Mouse (Mus musculus): ENCODE data around the gene Tnfaip1. TPM values are rescaled to one million over a fixed set of nuclear protein-coding genes. Genes with fewer than 3 reads are reported as not detected.

Tnfaip1 gene
- polyA plus RNA-seq, 1 experiment from 2014 or later = 64.6 TPM

DNA sequence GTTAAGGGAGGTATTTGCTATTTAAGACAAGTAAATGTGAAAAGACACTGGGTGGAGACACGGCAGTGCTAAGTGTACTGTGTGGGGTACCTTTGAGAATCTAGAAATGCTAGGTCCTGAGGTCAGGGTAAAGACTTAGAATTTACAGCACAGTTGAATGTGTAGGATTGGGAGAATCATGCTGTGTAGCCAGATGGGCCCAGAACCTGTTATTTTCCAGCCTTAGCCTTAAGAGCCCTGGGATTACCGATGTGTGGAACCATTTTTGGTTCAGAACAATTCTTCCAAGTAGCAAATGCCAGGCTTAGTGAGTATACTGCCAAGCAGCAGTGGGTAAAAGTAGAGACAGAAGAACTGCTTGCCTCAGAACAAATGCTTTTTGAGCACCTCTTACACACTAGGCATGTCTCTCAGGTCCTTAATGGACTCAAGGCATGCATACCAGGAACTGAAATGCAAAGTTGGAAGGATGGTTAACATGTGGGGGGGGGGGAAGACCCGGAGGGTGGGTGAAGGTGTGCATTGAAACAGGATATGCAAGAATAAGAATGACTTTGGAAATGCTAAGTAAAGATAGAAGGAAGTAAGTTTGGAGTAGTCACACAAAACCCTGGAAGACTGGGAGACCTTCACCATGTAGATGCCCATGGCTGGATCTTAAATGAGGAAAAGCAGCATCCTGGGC is 22.9 kb downstream of the Tnfaip1 start:
- Histone ChIP-seq H3K36me3 (peaks cover 38% of the 10 kb centered on the region), H3K9me3 (no peaks in the 10 kb centered on the region), H3K27me3 (no peaks in the 10 kb centered on the region), H3K4me2 (peak overlapping the region; percentile 82), H3K4me3 (peak overlapping the region; percentile 74), H3K27ac (replicated peaks) (no peak overlapping the region), H3K9ac (peak overlapping the region; percentile 91), H3K4me1 (replicated peaks) (peaks cover 22% of the 10 kb centered on the region)
- WGBS = 84% methylated on average over 3 of the region's 3 CpGs
- no peak for ATAC-seq (ENCODE audit: low FRiP score, low read depth)

GRCm38 (mm10) chr11:78512025-78512957 is 23.8 kb downstream of the Tnfaip1 start, which contains the start of the genes Tmem199 and Poldip2:
Gene Tmem199, minus strand, starts transcription at chr11:78512172.
Gene Poldip2, plus strand, starts transcription at chr11:78512193.
- under 1% methylated on average over 63 of the region's 67 CpGs for WGBS
- Histone ChIP-seq H3K27ac (replicated peaks) (peak within 1 kb of the TSS; percentile 84), H3K4me2 (peak within 1 kb of the TSS; percentile 82), H3K36me3 (peaks cover 38% of the 10 kb centered on the region), H3K27me3 (no peaks in the 10 kb centered on the region), H3K9me3 (no peaks in the 10 kb centered on the region), H3K4me1 (replicated peaks) (peaks cover 22% of the 10 kb centered on the region), H3K9ac (peak within 1 kb of the TSS; percentile 91), H3K4me3 (peak within 1 kb of the TSS; percentile 74)
- peak; percentile 90 for ATAC-seq (ENCODE audit: low FRiP score, low read depth)

DNA sequence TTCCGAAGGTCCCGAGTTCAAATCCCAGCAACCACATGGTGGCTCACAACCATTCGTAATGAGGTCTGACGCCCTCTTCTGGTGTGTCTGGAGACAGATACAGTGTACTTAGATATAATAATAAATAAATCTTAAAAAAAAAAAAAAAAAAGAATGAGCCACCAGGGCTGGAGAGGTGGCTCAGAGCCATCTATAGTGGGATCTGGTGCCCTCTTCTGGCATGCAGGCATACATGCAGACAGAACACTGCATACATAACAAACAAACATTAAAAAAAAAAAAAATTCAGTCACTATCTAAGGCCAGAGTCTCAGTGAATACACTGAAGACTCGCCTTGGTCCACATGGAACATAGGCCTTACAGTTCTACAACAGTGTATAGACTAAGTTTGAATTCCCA is 27.0 kb downstream of the Tnfaip1 start:
- Histone ChIP-seq H3K9me3 (no peaks in the 10 kb centered on the region), H3K27ac (replicated peaks) (no peak overlapping the region), H3K36me3 (peaks cover 23% of the 10 kb centered on the region), H3K4me2 (no peak overlapping the region), H3K4me1 (replicated peaks) (peaks cover 22% of the 10 kb centered on the region), H3K4me3 (no peak overlapping the region), H3K27me3 (no peaks in the 10 kb centered on the region), H3K9ac (no peak overlapping the region)
- ATAC-seq (ENCODE audit: low FRiP score, low read depth) = no peak
- WGBS = 82% methylated on average over 5 of the region's 5 CpGs

- Histone ChIP-seq H3K4me2 (no peak overlapping the region), H3K27ac (replicated peaks) (no peak overlapping the region), H3K9ac (no peak overlapping the region), H3K4me1 (replicated peaks) (no peaks in the 10 kb centered on the region), H3K36me3 (peaks cover 20% of the 10 kb centered on the region), H3K27me3 (0 out of 2 replicates have a peak, but pooled peaks cover 3% of the 10 kb centered on the region), H3K9me3 (no peaks in the 10 kb centered on the region), H3K4me3 (no peak overlapping the region)
- 91% methylated on average over 3 of the region's 3 CpGs for WGBS
- no peak for ATAC-seq (ENCODE audit: low FRiP score, low read depth)
Observed at GRCm38 (mm10) chr11:78505430-78505829, 30.7 kb downstream of the Tnfaip1 start.

- H3K4me1 ChIP-seq (replicated peaks) = peaks cover 5% of the 10 kb centered on the region
- no peak for ATAC-seq (ENCODE audit: low FRiP score, low read depth)
- no peaks in the 10 kb centered on the region for H3K9me3 ChIP-seq
- H3K36me3 ChIP-seq = peaks cover 17% of the 10 kb centered on the region
- no peak within 1 kb of the TSS for H3K4me2 ChIP-seq
- 71% methylated on average over 7 of the region's 7 CpGs for WGBS
- no peak within 1 kb of the TSS for H3K4me3 ChIP-seq
- no peak within 1 kb of the TSS for H3K27ac ChIP-seq (replicated peaks)
- H3K27me3 ChIP-seq = 0 out of 2 replicates have a peak, but pooled peaks cover 8% of the 10 kb centered on the region
- H3K9ac ChIP-seq = no peak within 1 kb of the TSS
Observed at GRCm38 (mm10) chr11:78502909-78503650, 33.1 kb downstream of the Tnfaip1 start, which contains the start of gene Sebox. Gene Sebox, plus strand, starts transcription at chr11:78503447.

- H3K9me3 ChIP-seq = no peaks in the 10 kb centered on the region
- peaks cover 4% of the 10 kb centered on the region; the same call in 1 of the 2 replicates for H3K36me3 ChIP-seq
- H3K9ac ChIP-seq = no peak overlapping the region
- 0 out of 2 replicates have a peak, but pooled peaks cover 8% of the 10 kb centered on the region for H3K27me3 ChIP-seq
- no peak overlapping the region for H3K4me2 ChIP-seq
- no peak overlapping the region for H3K27ac ChIP-seq (replicated peaks)
- ATAC-seq (ENCODE audit: low FRiP score, low read depth) = no peak
- peaks cover 13% of the 10 kb centered on the region for H3K4me1 ChIP-seq (replicated peaks)
- 83% methylated on average over 20 of the region's 20 CpGs for WGBS
- H3K4me3 ChIP-seq = no peak overlapping the region
Observed at GRCm38 (mm10) chr11:78501529-78501928, 34.6 kb downstream of the Tnfaip1 start.

DNA sequence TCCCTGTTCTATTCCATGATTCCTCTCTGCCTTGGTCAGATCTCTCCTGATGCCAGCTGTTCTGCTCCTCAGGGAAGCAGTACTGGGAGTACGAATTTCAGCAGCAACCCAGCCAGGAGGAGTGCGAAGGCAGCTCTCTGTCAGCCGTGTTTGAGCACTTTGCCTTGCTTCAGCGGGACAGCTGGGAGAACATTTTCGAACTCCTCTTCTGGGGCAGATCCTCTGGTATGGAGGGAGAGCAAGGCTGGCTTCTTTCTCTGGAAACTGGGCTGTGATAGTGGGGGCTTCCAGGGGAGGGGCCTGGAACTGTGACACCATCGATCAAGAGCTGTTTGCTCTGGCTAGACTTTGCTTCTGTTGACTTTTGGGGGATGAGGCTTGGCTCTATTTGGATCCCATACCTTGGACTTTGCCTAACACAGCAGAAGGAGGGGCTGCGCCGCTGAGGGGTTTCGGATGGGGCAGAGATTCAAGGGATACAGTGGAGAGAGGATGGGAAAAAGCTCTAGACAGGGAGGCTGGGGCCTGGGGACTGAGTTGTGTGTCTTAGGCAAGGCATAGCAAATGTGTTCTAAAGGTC is 35.4 kb downstream of the Tnfaip1 start:
- peaks cover 22% of the 10 kb centered on the region for H3K4me1 ChIP-seq (replicated peaks)
- no peak for ATAC-seq (ENCODE audit: low FRiP score, low read depth)
- no peak overlapping the region for H3K27ac ChIP-seq (replicated peaks)
- H3K4me3 ChIP-seq = peak overlapping the region; percentile 3
- H3K36me3 ChIP-seq = no peaks in the 10 kb centered on the region
- peak overlapping the region; percentile 7; the same call in 1 of the 2 replicates for H3K4me2 ChIP-seq
- no peak overlapping the region for H3K9ac ChIP-seq
- H3K27me3 ChIP-seq = 0 out of 2 replicates have a peak, but pooled peaks cover 8% of the 10 kb centered on the region
- WGBS = 82% methylated on average over 9 of the region's 9 CpGs
- H3K9me3 ChIP-seq = no peaks in the 10 kb centered on the region

DNA sequence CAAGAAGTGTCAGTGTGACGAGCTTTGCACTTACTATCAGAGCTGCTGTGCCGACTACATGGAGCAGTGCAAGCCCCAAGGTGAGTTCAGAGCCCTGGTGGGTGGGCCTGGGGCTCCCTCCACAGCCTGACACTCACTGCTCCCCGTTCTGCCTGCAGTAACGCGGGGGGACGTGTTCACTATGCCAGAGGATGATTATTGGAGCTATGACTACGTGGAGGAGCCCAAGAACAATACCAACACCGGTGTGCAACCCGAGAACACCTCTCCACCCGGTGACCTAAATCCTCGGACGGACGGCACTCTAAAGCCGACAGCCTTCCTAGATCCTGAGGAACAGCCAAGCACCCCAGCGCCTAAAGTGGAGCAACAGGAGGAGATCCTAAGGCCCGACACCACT is 36.6 kb downstream of the Tnfaip1 start:
- H3K4me3 ChIP-seq = peak overlapping the region; percentile 3; the same call in 1 of the 2 replicates
- H3K27ac ChIP-seq (replicated peaks) = no peak overlapping the region
- H3K4me1 ChIP-seq (replicated peaks) = peaks cover 30% of the 10 kb centered on the region
- no peak overlapping the region for H3K4me2 ChIP-seq
- no peaks in the 10 kb centered on the region for H3K36me3 ChIP-seq
- no peak overlapping the region for H3K9ac ChIP-seq
- 0 out of 2 replicates have a peak, but pooled peaks cover 8% of the 10 kb centered on the region for H3K27me3 ChIP-seq
- WGBS = 51% methylated on average over 16 of the region's 16 CpGs
- no peaks in the 10 kb centered on the region for H3K9me3 ChIP-seq
- no peak for ATAC-seq (ENCODE audit: low FRiP score, low read depth)

- peak within 1 kb of the TSS; percentile 85 for H3K4me3 ChIP-seq
- no peaks in the 10 kb centered on the region for H3K9me3 ChIP-seq
- no peak for ATAC-seq (ENCODE audit: low FRiP score, low read depth)
- H3K9ac ChIP-seq = peak within 1 kb of the TSS; percentile 53
- H3K4me2 ChIP-seq = peak within 1 kb of the TSS; percentile 81
- H3K36me3 ChIP-seq = no peaks in the 10 kb centered on the region
- 0 out of 2 replicates have a peak, but pooled peaks cover 8% of the 10 kb centered on the region for H3K27me3 ChIP-seq
- H3K4me1 ChIP-seq (replicated peaks) = peaks cover 36% of the 10 kb centered on the region
- 59% methylated on average over 7 of the region's 7 CpGs for WGBS
- peak within 1 kb of the TSS; percentile 96 for H3K27ac ChIP-seq (replicated peaks)
Observed at GRCm38 (mm10) chr11:78499004-78499403, 37.1 kb downstream of the Tnfaip1 start, which contains the start of gene Vtn. Gene Vtn, plus strand, starts transcription at chr11:78499091.

DNA sequence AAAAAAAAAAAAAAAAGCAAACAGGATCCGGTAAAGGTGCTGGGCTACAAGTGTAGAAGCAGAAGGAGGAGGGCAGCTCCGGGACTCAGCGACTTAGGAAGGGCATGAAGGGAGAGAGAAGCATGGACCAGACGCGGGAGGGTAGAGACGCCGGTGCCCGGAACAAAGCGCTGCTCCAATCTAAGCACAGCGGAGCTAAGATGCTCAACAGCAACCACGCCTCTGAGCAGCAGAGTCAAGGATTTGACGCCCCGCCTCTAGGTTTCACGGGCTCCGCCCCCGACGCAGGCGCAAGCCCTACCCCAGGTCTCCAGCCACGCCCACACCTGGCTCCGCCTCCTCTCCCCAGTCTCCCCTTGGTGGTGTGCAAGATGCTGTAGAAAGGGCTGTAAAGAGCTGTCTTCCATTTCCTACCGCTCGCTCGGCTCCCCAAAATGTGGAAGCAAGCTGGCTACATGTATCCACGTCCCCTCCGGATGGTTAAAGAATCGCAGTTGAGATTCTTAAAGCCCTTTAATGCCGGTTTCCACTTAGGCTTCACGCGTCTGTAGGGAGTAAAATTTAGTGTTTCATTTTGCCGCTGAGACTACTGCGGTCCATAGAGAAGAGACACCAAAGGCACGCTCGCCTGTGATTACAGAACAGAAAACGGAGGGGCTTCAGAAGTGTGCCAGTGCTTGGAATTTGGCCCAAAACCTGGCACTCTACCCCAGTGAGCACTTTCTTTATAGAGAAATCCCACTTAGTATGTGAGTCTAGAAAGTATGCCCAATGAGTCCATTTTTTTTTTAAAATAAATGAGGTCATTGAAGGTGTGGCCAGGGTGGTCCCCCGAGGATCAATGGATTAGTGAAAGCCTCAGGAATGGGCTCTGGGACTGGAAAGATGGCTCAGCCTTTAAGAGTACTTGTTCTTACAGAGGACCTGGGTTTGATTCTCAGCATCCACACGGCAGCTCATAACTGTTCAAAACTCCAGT is 38.3 kb downstream of the Tnfaip1 start, which contains the start of gene Sarm1:
Gene Sarm1 (minus strand): TSS at position 211 of the 979 bp plus-strand sequence.
- Histone ChIP-seq H3K27ac (replicated peaks) (peak within 1 kb of the TSS; percentile 96), H3K9me3 (no peaks in the 10 kb centered on the region), H3K27me3 (0 out of 2 replicates have a peak, but pooled peaks cover 8% of the 10 kb centered on the region), H3K36me3 (no peaks in the 10 kb centered on the region), H3K4me2 (peak within 1 kb of the TSS; percentile 81), H3K4me1 (replicated peaks) (peaks cover 36% of the 10 kb centered on the region), H3K9ac (peak within 1 kb of the TSS; percentile 92), H3K4me3 (peak within 1 kb of the TSS; percentile 85)
- ATAC-seq (ENCODE audit: low FRiP score, low read depth) = peak; percentile 96
- WGBS = 3% methylated on average over 36 of the region's 36 CpGs

Data from hindbrain, embryonic 15.5 days (tissue).